Mouse (Mus musculus) spleen, adult 2 months (tissue): ENCODE results near the gene Ldb2.

Experiments
- CTCF ChIP-seq: fragments of 200-500 bp; IDR thresholded peaks from 2 replicates; pipeline ENCODE4 v1.5.1; 2011; ENCODE audit warnings: mild to moderate bottlenecking, inconsistent platforms; ENCODE audit not compliant: insufficient read depth, insufficient read length, insufficient replicate concordance; ENCODE audit errors: extremely low read depth
- POLR2A ChIP-seq: fragments of 200-500 bp; IDR thresholded peaks from 2 replicates; pipeline ENCODE4 v1.6.1; 2011; ENCODE audit warnings: low read depth, low read length, inconsistent platforms

DNA sequence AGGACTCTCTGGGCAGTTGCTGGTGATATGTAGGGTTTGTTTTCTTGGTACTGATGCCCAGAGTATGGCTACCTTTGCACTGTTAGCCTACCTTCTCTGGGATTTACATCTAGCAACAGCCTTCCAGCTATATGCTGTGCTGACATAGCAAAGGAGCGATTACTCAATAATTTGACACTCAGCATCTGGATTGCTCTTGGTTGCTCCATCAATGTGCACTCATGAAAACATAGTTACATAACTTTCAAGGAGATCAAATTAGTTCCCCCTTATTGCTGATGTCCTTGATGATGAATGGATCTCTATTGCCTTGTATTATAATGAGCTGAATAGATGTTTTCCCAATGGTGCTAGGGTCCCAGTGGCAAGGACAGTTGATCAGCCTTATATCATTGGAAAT lies 308.0 kb downstream of the Ldb2 start:
- TF ChIP-seq CTCF (no peak), POLR2A (no peak)
